Mouse (Mus musculus) spleen, adult 18-20 months (tissue): ENCODE measurements around the gene Ccdc30.
A peak's percentile ranks its signal among the peaks of the same experiment; 100 is the strongest.
"Not testable (repeated sequence)": the region's sequence is repeated elsewhere in the genome, so short reads cannot be mapped to it uniquely, and the experiment has no call there.

Experiments
- DNase-seq, 2 experiments: peaks; one replicate each; pipeline ENCODE4 v3.0.0; 2022; ENCODE audit warnings: mixed read lengths in 2 of 2

The Ccdc30 gene

DNA sequence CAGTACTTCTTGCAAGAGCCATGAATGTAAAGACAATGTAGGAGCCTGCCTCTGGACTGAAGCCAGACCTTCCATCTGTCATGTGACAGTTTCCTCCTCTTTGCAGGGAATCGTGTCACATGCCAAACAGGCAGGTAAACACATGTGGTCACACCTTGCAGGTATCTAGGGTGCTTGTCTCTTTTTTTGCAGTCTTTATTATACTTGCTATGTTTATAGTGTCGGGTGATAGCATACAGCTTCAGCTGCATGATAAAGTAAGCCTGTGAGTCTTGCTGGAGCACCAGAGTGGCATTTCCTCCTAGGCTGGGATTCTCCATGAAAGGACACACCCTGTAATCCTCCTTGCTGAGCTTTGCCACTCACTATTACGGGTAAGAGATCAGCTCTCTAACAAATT, 113.5 kb downstream of the Ccdc30 start:
- DNase-seq: no peak

- DNase-seq: no peak
Observed at GRCm38 (mm10) chr4:119300761-119301160, 114.6 kb downstream of the Ccdc30 start.

DNA sequence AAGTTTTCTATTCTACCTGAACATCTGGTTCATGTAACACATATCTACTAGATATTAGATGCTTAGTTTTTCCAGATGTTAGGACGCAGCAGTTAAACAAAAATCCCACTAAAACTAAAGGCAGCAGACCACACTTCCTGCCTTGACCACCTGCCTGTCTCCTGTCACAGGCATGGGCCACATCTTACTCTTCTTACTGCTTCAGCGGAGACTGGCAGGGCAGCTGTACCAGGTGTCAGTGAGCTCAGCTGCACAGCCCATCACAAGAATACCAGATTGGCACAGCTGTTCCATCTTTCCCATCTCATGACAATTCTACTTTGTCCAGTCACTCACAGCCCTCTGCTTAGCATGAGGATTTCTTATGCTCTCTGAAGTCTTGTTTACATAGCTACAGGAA, 118.0 kb downstream of the Ccdc30 start:
- DNase-seq: no peak

DNA sequence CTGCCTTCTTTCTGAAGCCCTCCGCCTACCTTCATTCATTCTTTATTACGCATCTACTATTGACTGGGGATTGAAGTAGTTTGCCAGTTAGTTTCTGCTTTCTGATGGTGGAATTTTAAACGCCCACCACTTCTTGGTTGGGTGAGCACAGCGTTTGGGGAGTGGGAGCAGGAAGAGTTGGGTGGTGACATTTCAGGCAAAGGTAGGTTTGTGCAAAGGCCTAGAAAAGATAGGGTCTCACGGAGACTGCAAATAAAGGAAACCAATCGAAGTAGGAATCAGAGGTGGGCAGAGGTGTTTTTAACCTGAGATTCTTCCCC, 120.2 kb downstream of the Ccdc30 start:
- no peak for DNase-seq

GRCm38 (mm10) chr4:119294415-119295133, 120.7 kb downstream of the Ccdc30 start, which contains the start of gene Ybx1:
TSS of gene Ybx1 (minus strand) at chr4:119294604.
- DNase-seq: peak; percentile 98 to 99

- DNase-seq: peak; percentile 18 to 36
Observed at GRCm38 (mm10) chr4:119293574-119294258, 121.6 kb downstream of the Ccdc30 start.

DNA sequence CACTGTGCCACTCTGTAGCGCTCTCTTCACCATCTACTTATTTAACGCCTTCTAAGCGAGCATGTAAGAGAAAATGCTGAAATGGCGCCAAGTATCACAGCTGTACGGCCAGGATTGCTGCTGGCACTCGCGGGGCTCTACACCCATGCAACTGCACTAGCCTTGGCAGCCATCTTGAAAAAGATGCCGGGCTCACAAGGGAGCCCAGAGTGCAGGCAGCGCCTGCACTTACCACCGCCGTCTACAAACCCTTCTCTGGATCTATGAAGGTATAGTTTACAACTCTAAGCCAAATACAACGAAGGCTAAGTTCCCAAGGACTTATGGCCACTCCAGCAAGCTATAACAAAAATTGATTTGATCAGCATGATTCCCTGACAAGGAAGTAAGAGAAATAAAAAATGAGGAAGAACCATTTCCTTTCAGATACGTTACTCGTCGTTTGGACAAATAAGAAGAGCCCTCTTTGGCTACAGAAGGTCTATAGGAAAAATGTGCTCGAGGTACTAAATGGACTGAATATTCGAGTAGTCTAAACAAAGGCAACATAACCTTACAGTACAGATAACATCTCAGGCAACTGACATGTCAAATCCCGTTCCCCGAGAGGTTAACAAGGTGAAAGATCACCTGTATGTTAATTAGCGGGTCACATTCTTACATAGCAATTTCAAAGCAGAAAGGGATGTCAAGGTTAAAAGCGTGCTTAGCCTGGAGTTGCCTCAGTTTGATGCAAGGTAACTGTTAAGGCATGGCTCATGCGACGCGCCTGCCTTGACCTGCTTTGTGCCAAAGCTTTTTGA, 122.3 kb downstream of the Ccdc30 start:
- DNase-seq: peak; percentile 12 to 32

DNA sequence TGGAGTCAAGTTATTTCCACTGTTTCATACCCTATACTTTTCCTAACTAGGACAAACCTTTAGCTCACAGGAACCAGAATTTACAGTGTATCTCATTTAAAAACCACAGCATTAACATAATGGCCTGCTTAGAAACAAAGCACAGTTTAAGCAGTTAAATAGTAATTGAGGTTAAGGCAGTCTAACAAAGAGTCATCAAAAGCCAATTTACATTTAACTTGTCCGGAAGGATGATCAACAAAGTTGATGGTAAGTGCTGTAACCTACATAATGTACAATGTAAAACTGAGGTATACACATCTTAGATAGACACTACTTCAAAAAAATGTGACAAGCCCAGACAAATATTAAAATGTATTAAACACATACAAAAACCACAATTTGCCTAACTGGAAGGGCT, 123.4 kb downstream of the Ccdc30 start:
- no peak for DNase-seq

DNA sequence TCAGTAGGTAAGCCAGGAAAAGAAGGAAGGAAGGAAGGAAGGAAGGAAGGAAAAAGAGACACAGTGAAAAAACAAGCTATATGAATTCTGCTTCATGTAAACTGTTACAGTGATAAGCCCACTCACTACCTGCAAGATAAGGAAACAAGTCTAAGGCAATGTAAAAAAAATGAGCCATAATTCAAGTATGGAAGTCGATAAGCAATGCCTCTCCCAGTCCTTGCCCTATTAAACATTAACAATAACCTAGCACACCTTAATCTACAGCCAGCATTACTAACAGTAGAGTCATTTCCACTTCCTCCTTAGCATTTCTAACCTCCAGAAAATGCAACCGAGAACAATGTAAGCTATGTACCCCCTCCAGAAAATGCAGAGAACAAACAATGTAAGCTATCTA, 130.0 kb downstream of the Ccdc30 start:
- no peak for DNase-seq

DNA sequence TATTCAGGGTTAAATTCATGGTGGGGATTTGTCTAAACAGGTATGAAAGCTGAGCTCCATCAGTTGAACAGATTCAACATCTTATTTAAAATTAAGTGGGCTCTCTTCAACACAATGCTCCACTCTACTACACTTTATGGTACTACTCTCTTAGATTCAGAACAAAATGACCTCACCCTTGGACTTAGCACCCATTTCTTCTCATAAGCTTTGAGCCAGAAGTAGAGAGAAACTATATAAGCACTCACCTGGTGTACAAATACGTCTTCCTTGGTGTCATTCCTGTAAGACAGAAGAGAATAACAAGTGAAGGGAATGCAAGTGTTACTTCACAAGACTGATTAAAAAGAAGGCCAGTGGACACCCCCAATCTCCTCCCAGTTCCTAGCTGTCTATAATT, 130.5 kb downstream of the Ccdc30 start:
- DNase-seq: no peak

DNA sequence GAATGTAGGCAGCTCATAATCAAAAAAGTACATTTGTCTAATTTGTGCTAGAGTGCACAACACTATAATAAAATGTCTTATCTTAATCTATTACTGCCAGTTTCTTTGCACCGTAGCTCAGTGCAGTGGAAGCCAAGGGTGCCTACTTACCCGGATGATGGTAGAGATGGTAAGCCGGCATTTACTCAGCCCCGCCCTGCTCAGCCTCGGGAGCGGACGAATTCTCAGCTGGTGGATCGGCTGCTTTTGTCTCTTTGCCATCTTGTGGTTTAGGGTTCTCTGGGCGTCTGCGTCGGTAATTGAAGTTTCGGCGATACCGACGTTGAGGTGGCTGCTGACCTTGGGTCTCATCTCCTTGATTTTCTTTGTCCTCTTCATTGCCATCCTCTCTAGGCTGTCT, 136.5 kb downstream of the Ccdc30 start:
- DNase-seq: not testable (repeated sequence)

DNA sequence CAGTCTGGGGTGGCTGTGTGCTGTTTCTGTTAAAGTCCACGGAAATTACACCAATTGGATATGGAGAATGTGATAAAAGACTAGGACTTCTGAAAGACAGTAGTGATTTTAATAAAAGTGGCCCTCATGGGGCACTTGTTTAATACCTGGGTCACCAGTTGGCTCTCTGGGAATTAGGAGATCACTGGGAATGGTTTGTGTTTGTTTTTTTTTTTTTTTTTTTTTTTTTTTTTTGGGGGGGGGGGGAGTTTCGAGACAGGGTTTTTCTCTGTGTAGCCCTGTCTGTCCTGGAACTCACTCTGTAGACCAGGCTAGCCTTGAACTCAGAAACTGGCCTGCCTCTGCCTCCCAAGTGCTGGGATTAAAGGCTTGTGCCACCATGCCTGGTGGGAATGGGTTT, 139.6 kb downstream of the Ccdc30 start:
- DNase-seq: no peak

DNA sequence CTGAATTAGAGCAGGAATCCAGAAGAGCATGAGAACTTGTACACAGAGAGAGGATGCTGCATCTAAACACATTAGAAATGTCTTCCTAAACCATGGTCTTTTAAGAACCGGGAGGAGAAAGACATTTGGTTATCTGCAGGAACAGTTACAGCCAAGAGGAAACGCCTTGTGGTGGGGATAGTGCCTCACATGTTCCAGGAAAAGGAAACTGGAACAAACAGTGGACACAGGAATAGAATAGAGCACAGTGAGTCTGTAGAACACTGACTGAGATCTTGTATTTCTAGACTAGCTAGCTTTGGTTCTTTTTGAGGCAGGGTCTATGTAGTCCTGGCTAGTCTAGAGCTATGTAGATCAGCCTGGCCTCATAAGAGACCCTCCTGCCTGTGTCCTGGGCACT, 140.1 kb downstream of the Ccdc30 start:
- no peak for DNase-seq

DNA sequence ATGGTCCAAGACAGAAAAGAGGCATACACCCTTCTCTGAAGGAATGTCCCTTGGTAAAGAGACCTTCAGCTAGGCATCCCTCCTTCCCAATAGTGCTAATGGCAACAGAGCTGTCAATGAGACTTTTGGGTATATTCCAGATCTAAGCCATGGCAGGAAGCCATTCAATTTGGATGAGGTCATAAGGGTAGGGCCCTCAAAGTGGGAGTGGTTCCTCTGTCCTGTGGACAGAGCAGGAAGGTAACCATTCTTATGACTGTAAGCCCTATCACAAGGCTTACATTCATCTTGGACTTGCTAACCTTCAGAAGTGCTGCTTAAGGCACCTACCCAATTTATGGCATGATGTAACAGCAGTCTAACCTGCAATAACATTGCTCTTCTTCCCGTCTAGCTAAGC, 140.7 kb downstream of the Ccdc30 start:
- no peak for DNase-seq
